Mouse (Mus musculus): ENCODE results near the gene Atg14. TPM values are rescaled to one million over a fixed set of nuclear protein-coding genes. Genes with fewer than 3 reads are reported as not detected.
A peak's percentile ranks its signal among the peaks of the same experiment; 100 is the strongest.
"Not testable (repeated sequence)": the region's sequence is repeated elsewhere in the genome, so short reads cannot be mapped to it uniquely, and the experiment has no call there.

The Atg14 gene
- 17.9 and 19.2 TPM in 2 replicates for polyA plus RNA-seq (2015; fragmentation: Nextera tagmentation; extraction: Ambion mirVana)

- not testable (repeated sequence) for H3K9me3 ChIP-seq (replicated peaks); H3K9ac ChIP-seq; H3K27me3 ChIP-seq; H3K27ac ChIP-seq; H3K4me2 ChIP-seq; ATAC-seq; H3K4me3 ChIP-seq; H3K4me1 ChIP-seq; H3K36me3 ChIP-seq (ENCODE audit: poor library complexity, severe bottlenecking)
- WGBS = 96% methylated on average over 11 of the region's 11 CpGs
Observed at GRCm38 (mm10) chr14:47570549-47570948, at the start of gene Atg14. TSS of gene Atg14 (minus strand) at chr14:47570649.

GRCm38 (mm10) chr14:47618891-47619290 lies 48.4 kb upstream of the Atg14 start:
- WGBS = 86% methylated on average over 5 of the region's 5 CpGs
- H3K36me3 ChIP-seq (ENCODE audit: poor library complexity, severe bottlenecking) = no peaks in the 10 kb centered on the region
- H3K4me3 ChIP-seq = no peak overlapping the region
- H3K9ac ChIP-seq = no peak overlapping the region
- no peak overlapping the region for H3K27ac ChIP-seq
- no peak overlapping the region for H3K4me2 ChIP-seq
- H3K4me1 ChIP-seq = no peaks in the 10 kb centered on the region
- H3K27me3 ChIP-seq = no peaks in the 10 kb centered on the region
- no peak for ATAC-seq
- no peaks in the 10 kb centered on the region for H3K9me3 ChIP-seq (replicated peaks)

DNA sequence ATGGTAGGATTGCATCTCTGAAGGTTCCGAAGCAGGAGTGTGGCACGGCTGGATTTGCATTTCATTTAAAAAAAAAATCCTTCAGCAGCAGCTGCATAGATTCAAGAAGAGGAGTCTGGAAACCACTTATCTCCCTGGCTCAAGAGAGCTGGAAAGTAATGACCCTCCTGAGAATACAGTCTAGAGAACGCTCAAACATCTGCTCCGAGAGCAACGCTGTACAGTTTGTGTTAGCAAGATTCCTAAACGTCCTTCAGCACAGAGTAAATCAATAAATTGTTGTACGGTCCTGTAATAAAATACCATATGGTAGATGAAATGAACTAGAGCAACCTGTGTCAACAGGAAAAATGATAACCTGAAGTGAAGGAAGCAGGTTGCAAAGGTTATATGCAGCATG lies 42.8 kb upstream of the Atg14 start:
- H3K9me3 ChIP-seq (replicated peaks) = no peaks in the 10 kb centered on the region
- H3K27ac ChIP-seq = no peak overlapping the region
- WGBS = 87% methylated on average over 7 of the region's 7 CpGs
- no peak overlapping the region for H3K4me3 ChIP-seq
- no peaks in the 10 kb centered on the region for H3K36me3 ChIP-seq (ENCODE audit: poor library complexity, severe bottlenecking)
- H3K4me1 ChIP-seq = no peaks in the 10 kb centered on the region
- H3K27me3 ChIP-seq = no peaks in the 10 kb centered on the region
- no peak for ATAC-seq
- no peak overlapping the region for H3K4me2 ChIP-seq
- H3K9ac ChIP-seq = no peak overlapping the region

- Histone ChIP-seq H3K4me3 (no peak overlapping the region), H3K27me3 (no peaks in the 10 kb centered on the region)
- 29% methylated on average over 11 of the region's 11 CpGs for WGBS
Observed at GRCm38 (mm10) chr14:47597942-47598388, 27.5 kb upstream of the Atg14 start.

DNA sequence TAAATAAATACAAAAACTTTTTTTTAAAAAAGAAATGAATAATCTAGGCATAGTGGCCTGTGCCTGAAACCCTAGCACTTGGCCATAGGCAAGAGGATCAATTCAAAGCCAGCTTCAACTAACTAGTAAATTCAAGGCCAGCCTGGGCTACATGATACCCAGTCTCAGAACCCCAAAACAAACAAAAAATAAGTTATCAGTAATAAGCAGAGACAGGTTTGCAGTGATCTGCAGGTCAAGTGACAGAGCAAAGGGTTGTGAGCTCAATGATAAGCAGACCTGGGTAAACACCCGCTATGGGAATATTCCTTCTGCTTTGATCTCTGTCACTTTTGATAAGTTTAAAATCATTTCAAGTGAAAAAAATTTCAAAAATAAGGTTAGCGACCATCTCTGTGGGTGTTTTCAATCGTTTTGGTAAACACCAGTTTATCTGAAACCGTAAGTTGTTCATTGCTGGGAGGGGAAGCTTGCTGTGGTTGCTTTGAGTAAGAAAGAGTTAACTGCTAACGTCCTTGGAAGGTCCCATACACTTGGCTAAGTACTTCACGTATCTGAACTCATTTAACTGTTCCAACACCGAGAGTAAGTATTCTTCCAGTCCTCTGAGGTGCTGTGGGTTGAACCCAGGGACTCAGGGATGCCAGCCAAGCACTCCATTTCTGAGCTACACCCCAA lies 24.1 kb upstream of the Atg14 start:
- no peak for ATAC-seq

More at GRCm38 (mm10) chr14:47597942-47598388, 27.5 kb upstream of the Atg14 start:
- no peaks in the 10 kb centered on the region for H3K36me3 ChIP-seq (ENCODE audit: poor library complexity, severe bottlenecking)
- no peak overlapping the region for H3K27ac ChIP-seq
- 0 out of 2 replicates have a peak, but pooled peaks cover 5% of the 10 kb centered on the region for H3K4me1 ChIP-seq
- peak; percentile 59; the same call in 1 of the 2 replicates for ATAC-seq
- H3K9ac ChIP-seq = peak overlapping the region; percentile 22; the same call in 1 of the 2 replicates
- H3K9me3 ChIP-seq (replicated peaks) = no peaks in the 10 kb centered on the region
- peak overlapping the region; percentile 45 for H3K4me2 ChIP-seq

GRCm38 (mm10) chr14:47590391-47590975 lies 20.0 kb upstream of the Atg14 start:
- no peak overlapping the region for H3K27ac ChIP-seq
- 66% methylated on average over 10 of the region's 10 CpGs for WGBS
- no peaks in the 10 kb centered on the region for H3K27me3 ChIP-seq
- no peak overlapping the region for H3K4me3 ChIP-seq
- H3K9me3 ChIP-seq (replicated peaks) = no peaks in the 10 kb centered on the region
- H3K36me3 ChIP-seq (ENCODE audit: poor library complexity, severe bottlenecking) = no peaks in the 10 kb centered on the region
- no peaks in the 10 kb centered on the region for H3K4me1 ChIP-seq
- H3K9ac ChIP-seq = no peak overlapping the region
- no peak for ATAC-seq
- H3K4me2 ChIP-seq = no peak overlapping the region

More for the DNA sequence above, 24.1 kb upstream of the Atg14 start:
- no peaks in the 10 kb centered on the region for H3K27me3 ChIP-seq
- no peaks in the 10 kb centered on the region for H3K36me3 ChIP-seq (ENCODE audit: poor library complexity, severe bottlenecking)
- 0 out of 2 replicates have a peak, but pooled peaks cover 5% of the 10 kb centered on the region for H3K4me1 ChIP-seq
- H3K4me2 ChIP-seq = no peak overlapping the region
- WGBS = 58% methylated on average over 7 of the region's 7 CpGs
- H3K9me3 ChIP-seq (replicated peaks) = no peaks in the 10 kb centered on the region
- H3K27ac ChIP-seq = no peak overlapping the region
- H3K9ac ChIP-seq = no peak overlapping the region
- H3K4me3 ChIP-seq = no peak overlapping the region

GRCm38 (mm10) chr14:47589444-47589843 lies 19.0 kb upstream of the Atg14 start:
- 94% methylated on average over 1 of the region's 1 CpGs for WGBS
- Histone ChIP-seq H3K36me3 (ENCODE audit: poor library complexity, severe bottlenecking) (no peaks in the 10 kb centered on the region), H3K9me3 (replicated peaks) (no peaks in the 10 kb centered on the region), H3K4me3 (no peak overlapping the region), H3K4me2 (no peak overlapping the region), H3K4me1 (no peaks in the 10 kb centered on the region), H3K9ac (no peak overlapping the region), H3K27me3 (no peaks in the 10 kb centered on the region), H3K27ac (no peak overlapping the region)
- no peak for ATAC-seq

DNA sequence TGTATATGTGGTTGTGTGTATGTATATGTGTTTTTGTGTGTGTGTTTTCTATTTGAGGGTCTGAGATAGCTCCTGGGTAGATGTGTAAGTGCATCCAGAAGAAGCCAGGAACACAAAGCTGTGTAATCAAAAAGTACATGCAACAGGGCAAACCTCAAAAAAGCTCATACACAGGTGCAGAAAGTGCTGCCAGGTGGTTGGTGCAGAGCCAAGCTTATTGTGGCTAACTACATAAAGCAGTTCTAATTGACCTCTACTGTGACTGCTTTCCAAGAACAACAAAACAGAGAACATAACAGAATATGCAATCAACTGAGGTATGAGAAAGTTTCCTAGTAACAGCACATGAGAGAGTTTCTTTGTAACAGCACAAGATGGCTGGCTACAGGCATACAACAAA lies 13.9 kb upstream of the Atg14 start:
- H3K9me3 ChIP-seq (replicated peaks) = no peaks in the 10 kb centered on the region
- no peaks in the 10 kb centered on the region for H3K27me3 ChIP-seq
- no peaks in the 10 kb centered on the region for H3K4me1 ChIP-seq
- ATAC-seq = no peak
- H3K4me2 ChIP-seq = no peak overlapping the region
- H3K9ac ChIP-seq = no peak overlapping the region
- no peak overlapping the region for H3K27ac ChIP-seq
- no peak overlapping the region for H3K4me3 ChIP-seq
- H3K36me3 ChIP-seq (ENCODE audit: poor library complexity, severe bottlenecking) = no peaks in the 10 kb centered on the region

DNA sequence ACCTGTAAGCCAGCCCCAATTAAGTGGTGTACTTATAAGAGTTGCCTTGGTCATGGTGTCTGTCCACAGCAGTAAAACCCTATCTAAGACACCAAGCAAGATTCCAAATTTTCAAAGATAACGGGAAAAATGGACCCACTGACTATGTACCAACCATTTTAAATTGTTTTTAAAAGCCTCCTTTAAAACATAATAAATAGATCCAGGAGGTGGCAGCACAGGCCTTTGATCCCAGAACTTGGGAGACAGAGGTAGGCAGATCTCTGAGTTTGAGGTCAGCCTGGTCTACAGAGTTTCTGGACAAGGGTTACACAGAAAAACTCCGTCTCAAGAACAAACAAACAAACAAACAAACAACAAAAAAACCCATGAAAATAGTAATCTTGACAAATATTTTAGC lies 11.2 kb upstream of the Atg14 start:
- H3K4me3 ChIP-seq = no peak overlapping the region
- no peaks in the 10 kb centered on the region for H3K36me3 ChIP-seq (ENCODE audit: poor library complexity, severe bottlenecking)
- no peaks in the 10 kb centered on the region for H3K9me3 ChIP-seq (replicated peaks)
- no peaks in the 10 kb centered on the region for H3K4me1 ChIP-seq
- WGBS = 79% methylated on average over 2 of the region's 2 CpGs
- no peak overlapping the region for H3K27ac ChIP-seq
- H3K27me3 ChIP-seq = no peaks in the 10 kb centered on the region
- no peak overlapping the region for H3K4me2 ChIP-seq
- no peak for ATAC-seq
- H3K9ac ChIP-seq = no peak overlapping the region

GRCm38 (mm10) chr14:47581280-47581679 lies 10.8 kb upstream of the Atg14 start:
- Histone ChIP-seq H3K4me1 (no peaks in the 10 kb centered on the region), H3K9me3 (replicated peaks) (no peaks in the 10 kb centered on the region), H3K9ac (no peak overlapping the region), H3K27me3 (no peaks in the 10 kb centered on the region), H3K4me3 (no peak overlapping the region), H3K27ac (no peak overlapping the region), H3K36me3 (ENCODE audit: poor library complexity, severe bottlenecking) (no peaks in the 10 kb centered on the region), H3K4me2 (no peak overlapping the region)
- 69% methylated on average over 1 of the region's 1 CpGs for WGBS
- ATAC-seq = no peak

- Histone ChIP-seq H3K36me3 (ENCODE audit: poor library complexity, severe bottlenecking) (no peaks in the 10 kb centered on the region), H3K4me1 (no peaks in the 10 kb centered on the region), H3K27ac (no peak overlapping the region), H3K4me3 (no peak overlapping the region), H3K9me3 (replicated peaks) (no peaks in the 10 kb centered on the region), H3K4me2 (no peak overlapping the region), H3K9ac (no peak overlapping the region), H3K27me3 (no peaks in the 10 kb centered on the region)
- WGBS = 80% methylated on average over 2 of the region's 2 CpGs
- no peak for ATAC-seq
Observed at GRCm38 (mm10) chr14:47578086-47578485, 7.6 kb upstream of the Atg14 start.

- Histone ChIP-seq H3K4me1 (no peaks in the 10 kb centered on the region), H3K27ac (no peak overlapping the region), H3K9ac (no peak overlapping the region), H3K9me3 (replicated peaks) (no peaks in the 10 kb centered on the region), H3K4me2 (no peak overlapping the region), H3K4me3 (no peak overlapping the region), H3K27me3 (no peaks in the 10 kb centered on the region), H3K36me3 (ENCODE audit: poor library complexity, severe bottlenecking) (no peaks in the 10 kb centered on the region)
- WGBS = 60% methylated on average over 4 of the region's 4 CpGs
- no peak for ATAC-seq
Observed at GRCm38 (mm10) chr14:47576687-47577086, 6.2 kb upstream of the Atg14 start.

All from forebrain, embryonic 13.5 days (tissue).